Mouse (Mus musculus): ENCODE data around the gene Igsf3. TPM values are rescaled to one million over a fixed set of nuclear protein-coding genes. Genes with fewer than 3 reads are reported as not detected.

Gene Igsf3
- polyA plus RNA-seq, 1 experiment from 2014 or later, result 24.1 TPM

- H3K27me3 ChIP-seq (ENCODE audit: insufficient read depth, low read length), result no peaks in the 10 kb centered on the region
- peak overlapping the region; percentile 61 for H3K27ac ChIP-seq (ENCODE audit: low read depth)
- H3K4me2 ChIP-seq, result no peak overlapping the region
- H3K36me3 ChIP-seq (ENCODE audit: insufficient read depth), result peaks cover 46% of the 10 kb centered on the region
- ATAC-seq (ENCODE audit: insufficient read depth), result peak; percentile 79
- H3K9me3 ChIP-seq (ENCODE audit: low read depth, low read length), result no peaks in the 10 kb centered on the region
- no peak overlapping the region for H3K4me3 ChIP-seq (ENCODE audit: low read depth, low read length)
- H3K9ac ChIP-seq, result no peak overlapping the region
- H3K4me1 ChIP-seq (ENCODE audit: insufficient read depth), result peaks cover 2% of the 10 kb centered on the region; the same call in 1 of the 2 replicates
- peak; percentile 69 for DNase-seq
- 29% methylated on average over 2 of the region's 2 CpGs for WGBS
- TF ChIP-seq CTCF (IDR thresholded peaks at IDR 0.05; ENCODE audit: low read depth), result no peak
These were observed 53.9 kb downstream of the Igsf3 start for GRCm38 (mm10) chr3:101430755-101431115.

GRCm38 (mm10) chr3:101435672-101436071 is 58.8 kb downstream of the Igsf3 start:
- no peak for ATAC-seq (ENCODE audit: insufficient read depth)
- WGBS, result 80% methylated on average over 8 of the region's 8 CpGs
- Histone ChIP-seq H3K36me3 (ENCODE audit: insufficient read depth) (peaks cover 53% of the 10 kb centered on the region), H3K4me2 (no peak overlapping the region), H3K4me1 (ENCODE audit: insufficient read depth) (no peaks in the 10 kb centered on the region), H3K27me3 (ENCODE audit: insufficient read depth, low read length) (no peaks in the 10 kb centered on the region), H3K27ac (ENCODE audit: low read depth) (no peak overlapping the region), H3K9me3 (ENCODE audit: low read depth, low read length) (no peaks in the 10 kb centered on the region), H3K4me3 (ENCODE audit: low read depth, low read length) (no peak overlapping the region), H3K9ac (no peak overlapping the region)
- no peak for TF ChIP-seq CTCF (IDR thresholded peaks at IDR 0.05; ENCODE audit: low read depth)
- DNase-seq, result peak; percentile 53

- H3K4me3 ChIP-seq (ENCODE audit: low read depth, low read length), result no peak overlapping the region
- ATAC-seq (ENCODE audit: insufficient read depth) (no peak), DNase-seq (no peak)
- no peak overlapping the region for H3K27ac ChIP-seq (ENCODE audit: low read depth)
- WGBS, result 74% methylated on average over 4 of the region's 4 CpGs
- no peaks in the 10 kb centered on the region for H3K4me1 ChIP-seq (ENCODE audit: insufficient read depth)
- H3K9ac ChIP-seq, result no peak overlapping the region
- no peaks in the 10 kb centered on the region for H3K27me3 ChIP-seq (ENCODE audit: insufficient read depth, low read length)
- H3K4me2 ChIP-seq, result no peak overlapping the region
- no peaks in the 10 kb centered on the region for H3K9me3 ChIP-seq (ENCODE audit: low read depth, low read length)
- H3K36me3 ChIP-seq (ENCODE audit: insufficient read depth), result peaks cover 50% of the 10 kb centered on the region
- TF ChIP-seq CTCF (IDR thresholded peaks at IDR 0.05; ENCODE audit: low read depth), result no peak
These were observed 59.6 kb downstream of the Igsf3 start for GRCm38 (mm10) chr3:101436469-101436868.

GRCm38 (mm10) chr3:101437021-101437563 is 60.2 kb downstream of the Igsf3 start:
- no peak for DNase-seq
- no peaks in the 10 kb centered on the region for H3K4me1 ChIP-seq (ENCODE audit: insufficient read depth)
- H3K4me3 ChIP-seq (ENCODE audit: low read depth, low read length), result no peak overlapping the region
- WGBS, result 74% methylated on average over 12 of the region's 12 CpGs
- TF ChIP-seq CTCF (IDR thresholded peaks at IDR 0.05; ENCODE audit: low read depth), result no peak
- no peaks in the 10 kb centered on the region for H3K27me3 ChIP-seq (ENCODE audit: insufficient read depth, low read length)
- ATAC-seq (ENCODE audit: insufficient read depth), result no peak
- H3K4me2 ChIP-seq, result no peak overlapping the region
- no peak overlapping the region for H3K9ac ChIP-seq
- peaks cover 44% of the 10 kb centered on the region for H3K36me3 ChIP-seq (ENCODE audit: insufficient read depth)
- no peak overlapping the region for H3K27ac ChIP-seq (ENCODE audit: low read depth)
- H3K9me3 ChIP-seq (ENCODE audit: low read depth, low read length), result no peaks in the 10 kb centered on the region

GRCm38 (mm10) chr3:101443265-101443881 is 66.5 kb downstream of the Igsf3 start:
- no peaks in the 10 kb centered on the region for H3K9me3 ChIP-seq (ENCODE audit: low read depth, low read length)
- no peak overlapping the region for H3K4me3 ChIP-seq (ENCODE audit: low read depth, low read length)
- peaks cover 19% of the 10 kb centered on the region for H3K36me3 ChIP-seq (ENCODE audit: insufficient read depth)
- H3K4me2 ChIP-seq, result no peak overlapping the region
- no peak overlapping the region for H3K27ac ChIP-seq (ENCODE audit: low read depth)
- peak; percentile 52 for DNase-seq
- peak; percentile 56; the same call in 1 of the 2 replicates for TF ChIP-seq CTCF (IDR thresholded peaks at IDR 0.05; ENCODE audit: low read depth)
- WGBS, result 76% methylated on average over 11 of the region's 11 CpGs
- no peaks in the 10 kb centered on the region for H3K27me3 ChIP-seq (ENCODE audit: insufficient read depth, low read length)
- no peaks in the 10 kb centered on the region for H3K4me1 ChIP-seq (ENCODE audit: insufficient read depth)
- no peak for ATAC-seq (ENCODE audit: insufficient read depth)
- no peak overlapping the region for H3K9ac ChIP-seq

- no peak overlapping the region for H3K4me3 ChIP-seq (ENCODE audit: low read depth, low read length)
- no peaks in the 10 kb centered on the region for H3K27me3 ChIP-seq (ENCODE audit: insufficient read depth, low read length)
- TF ChIP-seq CTCF (IDR thresholded peaks at IDR 0.05; ENCODE audit: low read depth), result no peak
- H3K9ac ChIP-seq, result no peak overlapping the region
- H3K36me3 ChIP-seq (ENCODE audit: insufficient read depth), result peaks cover 14% of the 10 kb centered on the region
- H3K27ac ChIP-seq (ENCODE audit: low read depth), result no peak overlapping the region
- H3K4me1 ChIP-seq (ENCODE audit: insufficient read depth), result no peaks in the 10 kb centered on the region
- H3K9me3 ChIP-seq (ENCODE audit: low read depth, low read length), result no peaks in the 10 kb centered on the region
- 80% methylated on average over 8 of the region's 8 CpGs for WGBS
- ATAC-seq (ENCODE audit: insufficient read depth) (no peak), DNase-seq (no peak)
- H3K4me2 ChIP-seq, result no peak overlapping the region
These were observed 67.6 kb downstream of the Igsf3 start for GRCm38 (mm10) chr3:101444437-101444836.

GRCm38 (mm10) chr3:101447239-101447638 is 70.4 kb downstream of the Igsf3 start:
- 80% methylated on average over 4 of the region's 4 CpGs for WGBS
- TF ChIP-seq CTCF (IDR thresholded peaks at IDR 0.05; ENCODE audit: low read depth), result no peak
- H3K27me3 ChIP-seq (ENCODE audit: insufficient read depth, low read length), result no peaks in the 10 kb centered on the region

More at GRCm38 (mm10) chr3:101447239-101447638, 70.4 kb downstream of the Igsf3 start:
- no peak overlapping the region for H3K27ac ChIP-seq (ENCODE audit: low read depth)
- no peak overlapping the region for H3K9ac ChIP-seq
- peaks cover 16% of the 10 kb centered on the region; the same call in 1 of the 2 replicates for H3K36me3 ChIP-seq (ENCODE audit: insufficient read depth)
- H3K9me3 ChIP-seq (ENCODE audit: low read depth, low read length), result no peaks in the 10 kb centered on the region
- no peak for DNase-seq
- H3K4me1 ChIP-seq (ENCODE audit: insufficient read depth), result no peaks in the 10 kb centered on the region
- no peak for ATAC-seq (ENCODE audit: insufficient read depth)
- H3K4me3 ChIP-seq (ENCODE audit: low read depth, low read length), result no peak overlapping the region
- no peak overlapping the region for H3K4me2 ChIP-seq
